Mouse (Mus musculus): ENCODE data around the gene Ubxn1.

DNA sequence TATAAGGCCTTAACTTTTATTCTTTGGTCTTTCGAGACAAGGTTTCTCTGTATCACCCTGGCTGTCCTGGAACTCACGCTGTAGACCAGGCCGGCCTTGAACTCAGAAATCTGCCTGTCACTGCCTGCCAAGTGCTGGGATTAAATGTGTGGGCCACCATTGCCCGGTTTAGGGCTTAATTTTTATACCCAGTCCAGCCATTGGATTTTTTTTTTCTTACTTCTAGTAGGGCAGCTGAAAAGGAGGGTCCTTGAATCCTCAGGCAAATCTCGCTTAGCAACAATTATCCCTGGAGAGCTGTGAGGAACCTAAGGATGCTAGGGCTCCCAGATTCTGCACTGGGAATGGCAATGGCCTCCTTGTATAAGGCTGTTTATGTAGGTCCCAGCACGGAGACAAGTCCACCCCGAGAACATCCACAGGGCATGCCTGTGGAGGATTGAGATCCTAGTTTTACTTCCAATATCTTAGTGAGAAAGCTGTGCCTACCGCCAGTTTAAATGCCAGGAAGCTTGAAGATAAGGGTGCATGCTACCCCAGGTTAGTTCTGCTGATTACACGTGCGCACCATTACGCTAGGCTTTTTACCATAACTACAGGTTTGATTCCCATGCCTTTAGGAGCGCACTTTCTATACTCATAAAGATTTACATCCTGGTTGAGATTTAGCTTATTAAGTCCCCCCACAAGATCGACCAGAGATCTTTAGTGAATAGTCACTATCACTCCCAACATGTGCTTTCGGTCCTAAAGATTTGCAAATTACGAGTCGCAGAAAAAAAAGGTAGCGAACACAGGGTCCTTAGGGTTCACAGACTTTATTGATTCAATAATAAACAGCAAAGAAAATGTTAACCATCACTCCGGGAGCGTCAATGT, 16.5 kb downstream of the Ubxn1 start:
- no peak for TF ChIP-seq CTCF (conservative IDR thresholded peaks at IDR 0.05; ENCODE audit: low read length)
- TF ChIP-seq POU5F1 (IDR thresholded peaks at IDR 0.05; ENCODE audit: borderline replicate concordance, low read length) = no peak
